Mouse (Mus musculus) midbrain, embryonic 15.5 days (tissue): Measurements from ENCODE around the gene Arhgap15. TPM values are rescaled to one million over a fixed set of nuclear protein-coding genes. Genes with fewer than 3 reads are reported as not detected.
A peak's percentile ranks its signal among the peaks of the same experiment; 100 is the strongest.

Source experiments
- ATAC-seq: fragments of 200-750 bp; cut with Nextera tagmentation; replicated peaks from 2 replicates; pipeline ENCODE4 v1.8.0; 2017; ENCODE audit warnings: moderate TSS enrichment
- H3K27ac ChIP-seq: fragments of 300-500 bp; sonication (generic); 2 replicates; pipeline ENCODE4 v1.5.1; 2015; ENCODE audit warnings: mild to moderate bottlenecking, inconsistent platforms
- H3K27me3 ChIP-seq: fragments of 300-500 bp; sonication (generic); replicated peaks from 2 replicates; pipeline ENCODE4 v1.6.1; 2015; ENCODE audit warnings: inconsistent platforms
- H3K36me3 ChIP-seq: fragments of 300-500 bp; sonication (generic); replicated peaks from 2 replicates; pipeline ENCODE4 v1.6.1; 2015; ENCODE audit warnings: inconsistent platforms
- H3K4me1 ChIP-seq: fragments of 300-500 bp; sonication (generic); 2 replicates; pipeline ENCODE4 v1.6.1; 2015; ENCODE audit warnings: inconsistent platforms
- H3K4me2 ChIP-seq: fragments of 300-500 bp; sonication (generic); 2 replicates; pipeline ENCODE4 v1.6.1; 2015; ENCODE audit warnings: inconsistent platforms, mild to moderate bottlenecking, moderate library complexity
- H3K4me3 ChIP-seq: fragments of 300-500 bp; sonication (generic); 2 replicates; pipeline ENCODE4 v1.5.1; 2015; ENCODE audit warnings: mild to moderate bottlenecking, inconsistent platforms
- H3K9ac ChIP-seq: fragments of 300-500 bp; sonication (generic); 2 replicates; pipeline ENCODE4 v1.6.1; 2015; ENCODE audit warnings: mild to moderate bottlenecking, inconsistent platforms
- H3K9me3 ChIP-seq: fragments of 300-500 bp; sonication (generic); 2 replicates; pipeline ENCODE4 v1.6.1; 2016; ENCODE audit warnings: inconsistent platforms
- WGBS: fragments of 180-500 bp; shearing (Covaris S2); methylation state at CpG from one replicate; pipeline ENCODE4 v1.1.7; 2015; ENCODE audit warnings: mixed read lengths; 5-methylcytosine and 5-hydroxymethylcytosine counted together
- polyA plus RNA-seq: library from polyadenylated mRNA; unstranded; fragments of >200 nt; fragmentation: Nextera tagmentation; extraction: Ambion mirVana; gene quantifications from 2 replicates; pipeline ENCODE4 v1.2.1, GENCODE M21; 2015

Gene Arhgap15
- polyA plus RNA-seq, 1 experiment from 2014 or later, result 0.79 TPM

DNA sequence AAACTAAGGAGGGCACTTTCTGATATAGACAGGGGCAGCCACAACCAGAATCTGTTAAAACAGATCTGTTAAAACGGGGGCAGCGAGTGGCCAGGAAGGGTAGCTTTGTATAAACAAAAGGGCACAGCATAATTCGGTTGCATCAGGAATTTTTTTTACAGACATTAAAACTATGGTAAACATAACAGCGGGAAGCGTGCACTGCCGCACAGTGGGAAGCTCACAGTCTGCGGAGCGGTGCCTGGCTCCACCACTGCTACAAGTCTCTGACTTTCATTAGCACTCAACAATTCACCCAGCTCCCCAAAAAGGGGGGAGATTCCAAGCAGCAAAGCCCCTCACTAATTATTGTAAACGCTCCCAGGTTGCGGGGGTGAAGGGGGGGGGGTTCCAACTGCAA lies 562.6 kb downstream of the Arhgap15 start:
- no peak overlapping the region for H3K4me3 ChIP-seq
- ATAC-seq, result peak; percentile 65; the same call in 1 of the 2 replicates
- WGBS, result 10% methylated on average over 10 of the region's 10 CpGs

GRCm38 (mm10) chr2:44313573-44313972 lies 564.9 kb downstream of the Arhgap15 start:
- H3K4me2 ChIP-seq, result no peak overlapping the region
- WGBS, result 78% methylated on average over 3 of the region's 3 CpGs
- no peak overlapping the region for H3K27ac ChIP-seq
- no peaks in the 10 kb centered on the region for H3K36me3 ChIP-seq
- H3K9ac ChIP-seq, result no peak overlapping the region
- H3K27me3 ChIP-seq, result no peaks in the 10 kb centered on the region
- no peak overlapping the region for H3K4me3 ChIP-seq
- H3K4me1 ChIP-seq, result peaks cover 9% of the 10 kb centered on the region; the same call in 1 of the 2 replicates
- H3K9me3 ChIP-seq, result no peaks in the 10 kb centered on the region
- ATAC-seq, result no peak

More for the DNA sequence above, 562.6 kb downstream of the Arhgap15 start:
- Histone ChIP-seq H3K9me3 (no peaks in the 10 kb centered on the region), H3K27me3 (no peaks in the 10 kb centered on the region), H3K4me2 (peak overlapping the region; percentile 33), H3K36me3 (no peaks in the 10 kb centered on the region), H3K4me1 (peaks cover 9% of the 10 kb centered on the region; the same call in 1 of the 2 replicates), H3K27ac (no peak overlapping the region), H3K9ac (no peak overlapping the region)

- WGBS, result 71% methylated on average over 6 of the region's 6 CpGs
- Histone ChIP-seq H3K9ac (no peak overlapping the region), H3K4me2 (no peak overlapping the region), H3K36me3 (no peaks in the 10 kb centered on the region), H3K27me3 (no peaks in the 10 kb centered on the region), H3K9me3 (no peaks in the 10 kb centered on the region), H3K4me3 (no peak overlapping the region), H3K4me1 (no peaks in the 10 kb centered on the region), H3K27ac (no peak overlapping the region)
- ATAC-seq, result no peak
Measured at GRCm38 (mm10) chr2:44318436-44318835, 569.8 kb downstream of the Arhgap15 start.

DNA sequence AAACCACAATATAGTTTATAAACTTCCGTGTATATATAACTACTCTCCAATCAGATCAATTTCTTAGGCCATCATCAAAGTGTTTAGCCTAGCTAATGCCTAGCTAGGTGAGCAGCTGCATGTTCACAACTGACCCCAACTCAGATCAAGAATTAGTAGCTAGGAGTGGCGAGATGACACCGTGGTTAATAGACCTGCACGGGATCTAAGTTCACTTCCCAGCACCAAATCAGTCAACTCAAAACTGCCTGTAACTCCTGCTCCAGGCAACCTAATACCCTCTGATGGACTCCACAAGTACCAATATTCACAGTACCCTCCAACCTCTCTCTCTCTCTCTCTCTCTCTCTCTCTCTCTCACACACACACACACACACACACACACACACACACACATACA lies 570.9 kb downstream of the Arhgap15 start:
- ATAC-seq, result no peak
- Histone ChIP-seq H3K27me3 (no peaks in the 10 kb centered on the region), H3K9ac (no peak overlapping the region), H3K4me3 (no peak overlapping the region), H3K27ac (no peak overlapping the region), H3K36me3 (no peaks in the 10 kb centered on the region), H3K9me3 (no peaks in the 10 kb centered on the region), H3K4me2 (no peak overlapping the region), H3K4me1 (no peaks in the 10 kb centered on the region)
- 95% methylated on average over 4 of the region's 4 CpGs for WGBS

DNA sequence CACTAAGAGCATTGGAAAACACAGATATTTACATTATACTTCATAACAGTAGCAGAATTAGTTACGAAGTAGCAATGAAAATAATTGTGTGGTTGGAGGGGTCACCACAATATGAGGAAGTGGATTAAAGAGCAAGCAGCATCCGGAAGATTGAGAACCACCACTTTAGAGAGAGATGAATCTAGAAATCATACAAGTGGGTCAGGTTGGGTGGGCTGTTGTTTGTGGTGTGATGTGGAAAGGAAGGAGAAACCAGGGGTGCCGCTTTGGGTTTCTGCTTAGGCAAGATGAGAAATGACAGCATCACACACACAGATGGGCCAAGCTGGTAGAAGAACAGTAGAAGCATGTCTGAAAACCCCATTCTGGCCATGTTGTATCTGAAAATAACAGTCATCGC lies 575.2 kb downstream of the Arhgap15 start:
- 89% methylated on average over 4 of the region's 4 CpGs for WGBS
- no peaks in the 10 kb centered on the region for H3K4me1 ChIP-seq
- no peaks in the 10 kb centered on the region for H3K27me3 ChIP-seq
- no peak overlapping the region for H3K9ac ChIP-seq
- H3K27ac ChIP-seq, result no peak overlapping the region
- no peak overlapping the region for H3K4me3 ChIP-seq
- no peaks in the 10 kb centered on the region for H3K9me3 ChIP-seq
- no peak overlapping the region for H3K4me2 ChIP-seq
- H3K36me3 ChIP-seq, result no peaks in the 10 kb centered on the region
- ATAC-seq, result no peak

- Histone ChIP-seq H3K36me3 (no peaks in the 10 kb centered on the region), H3K27me3 (no peaks in the 10 kb centered on the region), H3K4me2 (no peak overlapping the region), H3K27ac (no peak overlapping the region), H3K4me1 (no peaks in the 10 kb centered on the region), H3K4me3 (no peak overlapping the region), H3K9me3 (no peaks in the 10 kb centered on the region), H3K9ac (no peak overlapping the region)
- WGBS, result 77% methylated on average over 4 of the region's 4 CpGs
- no peak for ATAC-seq
Measured at GRCm38 (mm10) chr2:44333295-44333694, 584.7 kb downstream of the Arhgap15 start.

DNA sequence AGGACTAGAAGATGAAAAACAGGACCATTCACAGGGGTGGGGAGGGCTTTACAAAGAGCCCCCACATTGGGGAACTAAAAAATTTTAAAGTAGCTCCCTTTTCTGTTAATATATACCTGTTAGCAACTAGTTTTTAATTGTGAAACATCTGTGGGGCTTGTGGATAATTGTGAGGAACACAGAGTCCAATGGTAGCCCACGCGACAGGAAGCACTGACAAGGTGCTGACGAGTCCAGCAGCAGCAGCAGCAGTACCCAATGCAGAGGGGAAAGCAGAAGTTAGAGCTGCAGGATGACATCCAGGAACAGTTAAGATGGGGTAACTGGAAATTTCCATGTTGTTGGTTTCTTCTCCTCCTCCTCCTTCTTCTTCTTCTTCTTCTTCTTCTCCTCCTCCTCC lies 585.4 kb downstream of the Arhgap15 start:
- Histone ChIP-seq H3K36me3 (no peaks in the 10 kb centered on the region), H3K9me3 (no peaks in the 10 kb centered on the region), H3K9ac (no peak overlapping the region), H3K27me3 (no peaks in the 10 kb centered on the region), H3K4me3 (no peak overlapping the region), H3K4me2 (no peak overlapping the region), H3K4me1 (no peaks in the 10 kb centered on the region), H3K27ac (no peak overlapping the region)
- no peak for ATAC-seq
- WGBS, result 89% methylated on average over 3 of the region's 3 CpGs

GRCm38 (mm10) chr2:44334517-44334916 lies 585.9 kb downstream of the Arhgap15 start:
- no peak for ATAC-seq

DNA sequence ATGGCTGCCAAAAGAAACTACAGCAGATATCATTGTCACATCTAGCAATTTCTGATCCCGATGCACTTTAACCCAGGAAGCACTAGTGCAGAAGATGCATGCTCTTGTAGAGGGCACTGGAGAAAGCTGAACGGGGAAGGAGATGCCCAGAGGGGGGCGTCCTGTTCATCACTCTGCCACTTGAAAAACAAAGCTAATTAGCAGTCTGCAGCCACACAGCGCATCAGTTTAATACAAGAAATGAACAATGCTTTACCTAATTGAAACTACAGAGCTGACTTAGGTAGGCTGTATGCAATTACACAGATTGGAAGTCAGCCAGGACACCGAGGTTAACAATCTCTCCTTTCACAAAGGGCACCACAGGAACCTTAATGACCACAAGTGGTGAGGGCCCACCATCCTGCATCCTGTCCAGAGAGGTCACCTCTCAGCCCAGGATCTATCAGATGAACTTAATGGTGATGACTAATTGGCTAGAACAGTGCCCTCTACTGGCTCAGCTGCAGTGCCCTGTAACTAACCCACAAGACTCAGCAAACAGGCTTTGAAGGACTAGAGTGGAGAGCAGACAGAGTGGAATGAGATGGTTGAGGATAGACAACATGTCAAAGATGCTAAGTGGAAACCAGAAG lies 588.2 kb downstream of the Arhgap15 start:
- Histone ChIP-seq H3K4me2 (no peak overlapping the region), H3K9me3 (no peaks in the 10 kb centered on the region), H3K9ac (no peak overlapping the region), H3K27ac (no peak overlapping the region), H3K4me3 (no peak overlapping the region), H3K27me3 (no peaks in the 10 kb centered on the region), H3K4me1 (no peaks in the 10 kb centered on the region), H3K36me3 (no peaks in the 10 kb centered on the region)
- WGBS, result 78% methylated on average over 5 of the region's 5 CpGs
- no peak for ATAC-seq

More at GRCm38 (mm10) chr2:44334517-44334916, 585.9 kb downstream of the Arhgap15 start:
- WGBS, result 38% methylated on average over 2 of the region's 2 CpGs
- no peak overlapping the region for H3K9ac ChIP-seq
- H3K4me1 ChIP-seq, result no peaks in the 10 kb centered on the region
- no peaks in the 10 kb centered on the region for H3K9me3 ChIP-seq
- no peak overlapping the region for H3K4me3 ChIP-seq
- no peaks in the 10 kb centered on the region for H3K36me3 ChIP-seq
- H3K27me3 ChIP-seq, result no peaks in the 10 kb centered on the region
- no peak overlapping the region for H3K27ac ChIP-seq
- no peak overlapping the region for H3K4me2 ChIP-seq

- no peak for ATAC-seq
- Histone ChIP-seq H3K4me2 (no peak overlapping the region), H3K36me3 (no peaks in the 10 kb centered on the region), H3K27ac (no peak overlapping the region), H3K4me1 (no peaks in the 10 kb centered on the region), H3K4me3 (no peak overlapping the region), H3K27me3 (no peaks in the 10 kb centered on the region), H3K9me3 (no peaks in the 10 kb centered on the region), H3K9ac (no peak overlapping the region)
- WGBS, result 93% methylated on average over 6 of the region's 6 CpGs
Measured at GRCm38 (mm10) chr2:44338467-44338866, 589.8 kb downstream of the Arhgap15 start.

GRCm38 (mm10) chr2:44341091-44341571 lies 592.5 kb downstream of the Arhgap15 start:
- Histone ChIP-seq H3K27ac (no peak overlapping the region), H3K4me3 (no peak overlapping the region), H3K4me2 (no peak overlapping the region), H3K27me3 (no peaks in the 10 kb centered on the region), H3K9ac (no peak overlapping the region), H3K36me3 (no peaks in the 10 kb centered on the region), H3K9me3 (no peaks in the 10 kb centered on the region), H3K4me1 (no peaks in the 10 kb centered on the region)
- no peak for ATAC-seq
- WGBS, result 80% methylated on average over 10 of the region's 10 CpGs

DNA sequence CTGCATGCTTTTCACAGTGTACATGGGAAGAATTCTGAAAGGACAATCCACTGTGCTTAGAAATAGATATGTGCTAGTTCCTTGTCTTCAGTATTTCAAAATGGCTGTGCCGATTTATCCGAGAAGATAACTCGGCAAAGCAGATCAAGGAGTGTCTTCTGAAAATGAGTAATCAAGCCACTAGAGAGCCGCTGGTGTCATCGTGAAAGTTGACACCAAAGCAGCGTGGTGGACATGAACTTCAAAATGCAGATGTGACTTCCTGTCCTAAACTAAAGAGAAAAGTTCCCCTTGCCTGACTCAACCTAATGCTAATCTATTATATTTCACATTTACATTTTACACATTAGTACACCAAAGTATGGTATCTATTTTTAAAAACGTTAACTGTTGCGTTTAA lies 596.2 kb downstream of the Arhgap15 start:
- 97% methylated on average over 8 of the region's 8 CpGs for WGBS
- H3K27me3 ChIP-seq, result no peaks in the 10 kb centered on the region
- H3K4me3 ChIP-seq, result no peak overlapping the region
- ATAC-seq, result no peak
- H3K9me3 ChIP-seq, result no peaks in the 10 kb centered on the region
- H3K36me3 ChIP-seq, result no peaks in the 10 kb centered on the region
- H3K4me2 ChIP-seq, result no peak overlapping the region
- H3K27ac ChIP-seq, result no peak overlapping the region
- H3K4me1 ChIP-seq, result no peaks in the 10 kb centered on the region
- no peak overlapping the region for H3K9ac ChIP-seq

- 95% methylated on average over 5 of the region's 5 CpGs for WGBS
- no peak overlapping the region for H3K4me3 ChIP-seq
Measured at GRCm38 (mm10) chr2:44345325-44345945, 596.8 kb downstream of the Arhgap15 start.

More at GRCm38 (mm10) chr2:44345325-44345945, 596.8 kb downstream of the Arhgap15 start:
- H3K4me2 ChIP-seq, result no peak overlapping the region
- no peak overlapping the region for H3K9ac ChIP-seq
- no peaks in the 10 kb centered on the region for H3K4me1 ChIP-seq
- no peak for ATAC-seq
- no peaks in the 10 kb centered on the region for H3K36me3 ChIP-seq
- no peaks in the 10 kb centered on the region for H3K27me3 ChIP-seq
- no peak overlapping the region for H3K27ac ChIP-seq
- H3K9me3 ChIP-seq, result no peaks in the 10 kb centered on the region
